Mouse (Mus musculus): ENCODE data around the gene Lbp. TPM values are rescaled to one million over a fixed set of nuclear protein-coding genes. Genes with fewer than 3 reads are reported as not detected.

The Lbp gene
- polyA plus RNA-seq, 1 experiment from 2014 or later: 1.5 TPM

- no peaks in the 10 kb centered on the region for H3K27me3 ChIP-seq
- no peaks in the 10 kb centered on the region for H3K36me3 ChIP-seq (replicated peaks)
- H3K4me3 ChIP-seq (replicated peaks): no peak overlapping the region
- H3K27ac ChIP-seq: no peak overlapping the region
- no peak overlapping the region for H3K9ac ChIP-seq
- ATAC-seq (ENCODE audit: low FRiP score): no peak
- no peaks in the 10 kb centered on the region for H3K9me3 ChIP-seq
- H3K4me2 ChIP-seq: no peak overlapping the region
- WGBS: 75% methylated on average over 8 of the region's 8 CpGs
- peaks cover 6% of the 10 kb centered on the region; the same call in 1 of the 2 replicates for H3K4me1 ChIP-seq
These were observed 10.1 kb downstream of the Lbp start for GRCm38 (mm10) chr2:158316371-158316770.

- no peaks in the 10 kb centered on the region for H3K27me3 ChIP-seq
- H3K36me3 ChIP-seq (replicated peaks): no peaks in the 10 kb centered on the region
- no peak overlapping the region for H3K27ac ChIP-seq
- ATAC-seq (ENCODE audit: low FRiP score): no peak
- H3K4me1 ChIP-seq: peaks cover 6% of the 10 kb centered on the region; the same call in 1 of the 2 replicates
- 10% methylated on average over 5 of the region's 5 CpGs for WGBS
- no peaks in the 10 kb centered on the region for H3K9me3 ChIP-seq
- no peak overlapping the region for H3K9ac ChIP-seq
- no peak overlapping the region for H3K4me3 ChIP-seq (replicated peaks)
- no peak overlapping the region for H3K4me2 ChIP-seq
These were observed 10.7 kb downstream of the Lbp start for GRCm38 (mm10) chr2:158317026-158317425.

- H3K27ac ChIP-seq: no peak overlapping the region
- H3K4me1 ChIP-seq: peaks cover 6% of the 10 kb centered on the region; the same call in 1 of the 2 replicates
- H3K27me3 ChIP-seq: no peaks in the 10 kb centered on the region
- H3K4me2 ChIP-seq: no peak overlapping the region
- H3K4me3 ChIP-seq (replicated peaks): no peak overlapping the region
- 89% methylated on average over 6 of the region's 6 CpGs for WGBS
- no peaks in the 10 kb centered on the region for H3K36me3 ChIP-seq (replicated peaks)
- no peak for ATAC-seq (ENCODE audit: low FRiP score)
- no peaks in the 10 kb centered on the region for H3K9me3 ChIP-seq
- no peak overlapping the region for H3K9ac ChIP-seq
These were observed 15.3 kb downstream of the Lbp start for GRCm38 (mm10) chr2:158321596-158321995.

- H3K9me3 ChIP-seq: no peaks in the 10 kb centered on the region
- H3K9ac ChIP-seq: no peak overlapping the region
- ATAC-seq (ENCODE audit: low FRiP score): no peak
- no peaks in the 10 kb centered on the region for H3K27me3 ChIP-seq
- no peak overlapping the region for H3K4me3 ChIP-seq (replicated peaks)
- no peak overlapping the region for H3K4me2 ChIP-seq
- H3K4me1 ChIP-seq: no peaks in the 10 kb centered on the region; the same call in 1 of the 2 replicates
- 72% methylated on average over 3 of the region's 3 CpGs for WGBS
- H3K36me3 ChIP-seq (replicated peaks): no peaks in the 10 kb centered on the region
- H3K27ac ChIP-seq: no peak overlapping the region
These were observed 16.6 kb downstream of the Lbp start for GRCm38 (mm10) chr2:158322845-158323244.

- Histone ChIP-seq H3K9me3 (no peaks in the 10 kb centered on the region), H3K27ac (no peak overlapping the region), H3K9ac (no peak overlapping the region), H3K4me2 (peak overlapping the region; percentile 22; the same call in 1 of the 2 replicates), H3K36me3 (replicated peaks) (no peaks in the 10 kb centered on the region), H3K4me3 (replicated peaks) (no peak overlapping the region), H3K27me3 (no peaks in the 10 kb centered on the region), H3K4me1 (no peaks in the 10 kb centered on the region; the same call in 1 of the 2 replicates)
- peak; percentile 81 for ATAC-seq (ENCODE audit: low FRiP score)
- WGBS: 56% methylated on average over 10 of the region's 10 CpGs
These were observed 18.4 kb downstream of the Lbp start for GRCm38 (mm10) chr2:158324531-158325190.

GRCm38 (mm10) chr2:158325609-158326008 is 19.3 kb downstream of the Lbp start:
- Histone ChIP-seq H3K4me1 (no peaks in the 10 kb centered on the region; the same call in 1 of the 2 replicates), H3K27ac (no peak overlapping the region), H3K9ac (no peak overlapping the region), H3K27me3 (no peaks in the 10 kb centered on the region), H3K4me2 (no peak overlapping the region), H3K9me3 (no peaks in the 10 kb centered on the region), H3K36me3 (replicated peaks) (no peaks in the 10 kb centered on the region), H3K4me3 (replicated peaks) (no peak overlapping the region)
- no peak for ATAC-seq (ENCODE audit: low FRiP score)
- 73% methylated on average over 8 of the region's 8 CpGs for WGBS

- ATAC-seq (ENCODE audit: low FRiP score): no peak
- 88% methylated on average over 13 of the region's 13 CpGs for WGBS
- no peaks in the 10 kb centered on the region for H3K27me3 ChIP-seq
- H3K4me2 ChIP-seq: no peak overlapping the region
- H3K9me3 ChIP-seq: no peaks in the 10 kb centered on the region
- H3K36me3 ChIP-seq (replicated peaks): no peaks in the 10 kb centered on the region
- H3K4me3 ChIP-seq (replicated peaks): no peak overlapping the region
- H3K27ac ChIP-seq: no peak overlapping the region
- H3K4me1 ChIP-seq: no peaks in the 10 kb centered on the region; the same call in 1 of the 2 replicates
- no peak overlapping the region for H3K9ac ChIP-seq
These were observed 28.1 kb downstream of the Lbp start for GRCm38 (mm10) chr2:158334356-158334755.

GRCm38 (mm10) chr2:158337698-158338097 is 31.4 kb downstream of the Lbp start:
- H3K27me3 ChIP-seq: no peaks in the 10 kb centered on the region
- H3K36me3 ChIP-seq (replicated peaks): no peaks in the 10 kb centered on the region
- no peaks in the 10 kb centered on the region; the same call in 1 of the 2 replicates for H3K4me1 ChIP-seq
- H3K4me2 ChIP-seq: no peak overlapping the region
- ATAC-seq (ENCODE audit: low FRiP score): no peak
- 78% methylated on average over 10 of the region's 10 CpGs for WGBS
- H3K4me3 ChIP-seq (replicated peaks): no peak overlapping the region
- H3K27ac ChIP-seq: no peak overlapping the region
- no peaks in the 10 kb centered on the region for H3K9me3 ChIP-seq
- no peak overlapping the region for H3K9ac ChIP-seq

GRCm38 (mm10) chr2:158339948-158340564 is 33.8 kb downstream of the Lbp start:
- H3K4me2 ChIP-seq: no peak overlapping the region
- H3K27me3 ChIP-seq: no peaks in the 10 kb centered on the region
- no peak overlapping the region for H3K4me3 ChIP-seq (replicated peaks)
- H3K27ac ChIP-seq: no peak overlapping the region
- no peak overlapping the region for H3K9ac ChIP-seq
- no peaks in the 10 kb centered on the region; the same call in 1 of the 2 replicates for H3K4me1 ChIP-seq
- no peaks in the 10 kb centered on the region for H3K9me3 ChIP-seq
- ATAC-seq (ENCODE audit: low FRiP score): 0 out of 2 replicates have a peak, but pooled peaks have one; percentile 53
- H3K36me3 ChIP-seq (replicated peaks): no peaks in the 10 kb centered on the region
- WGBS: 35% methylated on average over 11 of the region's 11 CpGs

- H3K9me3 ChIP-seq: no peaks in the 10 kb centered on the region
- H3K4me1 ChIP-seq: no peaks in the 10 kb centered on the region; the same call in 1 of the 2 replicates
- no peaks in the 10 kb centered on the region for H3K36me3 ChIP-seq (replicated peaks)
- no peak overlapping the region for H3K27ac ChIP-seq
- 69% methylated on average over 2 of the region's 2 CpGs for WGBS
- H3K27me3 ChIP-seq: 0 out of 2 replicates have a peak, but pooled peaks cover 2% of the 10 kb centered on the region
- no peak overlapping the region for H3K4me2 ChIP-seq
- no peak for ATAC-seq (ENCODE audit: low FRiP score)
- no peak overlapping the region for H3K4me3 ChIP-seq (replicated peaks)
- H3K9ac ChIP-seq: no peak overlapping the region
These were observed 35.0 kb downstream of the Lbp start for GRCm38 (mm10) chr2:158341324-158341723.

- Histone ChIP-seq H3K27me3 (0 out of 2 replicates have a peak, but pooled peaks cover 3% of the 10 kb centered on the region), H3K36me3 (replicated peaks) (no peaks in the 10 kb centered on the region), H3K9ac (no peak overlapping the region), H3K9me3 (no peaks in the 10 kb centered on the region), H3K27ac (no peak overlapping the region), H3K4me3 (replicated peaks) (no peak overlapping the region), H3K4me2 (no peak overlapping the region), H3K4me1 (no peaks in the 10 kb centered on the region)
- 29% methylated on average over 5 of the region's 5 CpGs for WGBS
- peak; percentile 62; the same call in 1 of the 2 replicates for ATAC-seq (ENCODE audit: low FRiP score)
These were observed 37.2 kb downstream of the Lbp start for GRCm38 (mm10) chr2:158343495-158343894.

- Histone ChIP-seq H3K4me1 (no peaks in the 10 kb centered on the region), H3K9me3 (no peaks in the 10 kb centered on the region), H3K27me3 (0 out of 2 replicates have a peak, but pooled peaks cover 3% of the 10 kb centered on the region), H3K9ac (no peak overlapping the region), H3K4me3 (replicated peaks) (no peak overlapping the region), H3K36me3 (replicated peaks) (peaks cover 2% of the 10 kb centered on the region; the same call in 1 of the 2 replicates), H3K4me2 (no peak overlapping the region), H3K27ac (no peak overlapping the region)
- WGBS: 72% methylated on average over 6 of the region's 6 CpGs
- ATAC-seq (ENCODE audit: low FRiP score): no peak
These were observed 40.2 kb downstream of the Lbp start for GRCm38 (mm10) chr2:158346467-158346866.

Data from forebrain, embryonic 12.5 days (tissue).